Mouse (Mus musculus): ENCODE data around the gene Abca15. TPM values are rescaled to one million over a fixed set of nuclear protein-coding genes. Genes with fewer than 3 reads are reported as not detected.
"Not testable (repeated sequence)": the region's sequence is repeated elsewhere in the genome, so short reads cannot be mapped to it uniquely, and the experiment has no call there.

The Abca15 gene
- total RNA-seq (2014; rRNA removed) (0.09 TPM in 1 of 2 replicates, not detected in the other), polyA plus RNA-seq (2015; fragmentation: Nextera tagmentation; extraction: Ambion mirVana) (not detected in 2 replicates)

- Histone ChIP-seq H3K4me2 (ENCODE audit: low read depth, low read length, poor library complexity, severe bottlenecking) (peak within 1 kb of the TSS; percentile 68), H3K4me3 (ENCODE audit: low read depth, low read length) (peak within 1 kb of the TSS; percentile 24; the same call in 1 of the 2 replicates), H3K27me3 (ENCODE audit: insufficient read depth, low read length) (no peaks in the 10 kb centered on the region), H3K9ac (replicated peaks; ENCODE audit: low read length, poor library complexity, severe bottlenecking) (no peak within 1 kb of the TSS), H3K36me3 (ENCODE audit: insufficient read depth, low read length) (no peaks in the 10 kb centered on the region), H3K4me1 (ENCODE audit: insufficient read depth, low read length) (no peaks in the 10 kb centered on the region), H3K9me3 (ENCODE audit: low read length) (no peaks in the 10 kb centered on the region), H3K27ac (ENCODE audit: low read depth, low read length) (no peak within 1 kb of the TSS)
- 85% methylated on average over 22 of the region's 22 CpGs for WGBS
- ATAC-seq (ENCODE audit: low FRiP score) (no peak), DNase-seq (ENCODE audit: low spot score) (peak; percentile 24)
- no peak for TF ChIP-seq CTCF (IDR thresholded peaks at IDR 0.05)
These were observed at the start of gene Abca15 for GRCm38 (mm10) chr7:120328087-120328793. Gene Abca15, plus strand, starts transcription at chr7:120328670.

- Histone ChIP-seq H3K9ac (replicated peaks; ENCODE audit: low read length, poor library complexity, severe bottlenecking) (no peak overlapping the region), H3K4me2 (ENCODE audit: low read depth, low read length, poor library complexity, severe bottlenecking) (no peak overlapping the region), H3K9me3 (ENCODE audit: low read length) (no peaks in the 10 kb centered on the region), H3K4me1 (ENCODE audit: insufficient read depth, low read length) (no peaks in the 10 kb centered on the region), H3K36me3 (ENCODE audit: insufficient read depth, low read length) (no peaks in the 10 kb centered on the region), H3K27ac (ENCODE audit: low read depth, low read length) (no peak overlapping the region), H3K4me3 (ENCODE audit: low read depth, low read length) (no peak overlapping the region), H3K27me3 (ENCODE audit: insufficient read depth, low read length) (no peaks in the 10 kb centered on the region)
- DNase-seq (ENCODE audit: low spot score), result no peak
- ATAC-seq (ENCODE audit: low FRiP score), result no peak
- WGBS, result 79% methylated on average over 3 of the region's 3 CpGs
- TF ChIP-seq CTCF (IDR thresholded peaks at IDR 0.05), result no peak
These were observed 43.2 kb upstream of the Abca15 start for GRCm38 (mm10) chr7:120285286-120285685.

GRCm38 (mm10) chr7:120316086-120316485 lies 12.4 kb upstream of the Abca15 start:
- DNase-seq (ENCODE audit: low spot score) (no peak), ATAC-seq (ENCODE audit: low FRiP score) (no peak)
- no peaks in the 10 kb centered on the region for H3K4me1 ChIP-seq (ENCODE audit: insufficient read depth, low read length)
- no peak for TF ChIP-seq CTCF (IDR thresholded peaks at IDR 0.05)
- no peaks in the 10 kb centered on the region for H3K9me3 ChIP-seq (ENCODE audit: low read length)
- H3K36me3 ChIP-seq (ENCODE audit: insufficient read depth, low read length), result no peaks in the 10 kb centered on the region
- H3K27ac ChIP-seq (ENCODE audit: low read depth, low read length), result no peak overlapping the region
- H3K4me2 ChIP-seq (ENCODE audit: low read depth, low read length, poor library complexity, severe bottlenecking), result no peak overlapping the region
- H3K27me3 ChIP-seq (ENCODE audit: insufficient read depth, low read length), result no peaks in the 10 kb centered on the region
- H3K9ac ChIP-seq (replicated peaks; ENCODE audit: low read length, poor library complexity, severe bottlenecking), result no peak overlapping the region
- 85% methylated on average over 1 of the region's 1 CpGs for WGBS
- no peak overlapping the region for H3K4me3 ChIP-seq (ENCODE audit: low read depth, low read length)

GRCm38 (mm10) chr7:120322963-120323362 lies 5.5 kb upstream of the Abca15 start:
- H3K4me1 ChIP-seq (ENCODE audit: insufficient read depth, low read length), result no peaks in the 10 kb centered on the region
- TF ChIP-seq CTCF (IDR thresholded peaks at IDR 0.05), result no peak
- H3K9ac ChIP-seq (replicated peaks; ENCODE audit: low read length, poor library complexity, severe bottlenecking), result no peak overlapping the region
- DNase-seq (ENCODE audit: low spot score) (no peak), ATAC-seq (ENCODE audit: low FRiP score) (no peak)
- no peak overlapping the region for H3K4me2 ChIP-seq (ENCODE audit: low read depth, low read length, poor library complexity, severe bottlenecking)
- H3K36me3 ChIP-seq (ENCODE audit: insufficient read depth, low read length), result no peaks in the 10 kb centered on the region
- WGBS, result 65% methylated on average over 4 of the region's 4 CpGs
- no peak overlapping the region for H3K4me3 ChIP-seq (ENCODE audit: low read depth, low read length)
- H3K9me3 ChIP-seq (ENCODE audit: low read length), result no peaks in the 10 kb centered on the region
- no peak overlapping the region for H3K27ac ChIP-seq (ENCODE audit: low read depth, low read length)
- H3K27me3 ChIP-seq (ENCODE audit: insufficient read depth, low read length), result no peaks in the 10 kb centered on the region

- H3K36me3 ChIP-seq (ENCODE audit: insufficient read depth, low read length); H3K27ac ChIP-seq (ENCODE audit: low read depth, low read length); H3K9me3 ChIP-seq (ENCODE audit: low read length); H3K4me3 ChIP-seq (ENCODE audit: low read depth, low read length); H3K9ac ChIP-seq (replicated peaks; ENCODE audit: low read length, poor library complexity, severe bottlenecking); H3K4me1 ChIP-seq (ENCODE audit: insufficient read depth, low read length); DNase-seq (ENCODE audit: low spot score); H3K4me2 ChIP-seq (ENCODE audit: low read depth, low read length, poor library complexity, severe bottlenecking); ATAC-seq (ENCODE audit: low FRiP score); H3K27me3 ChIP-seq (ENCODE audit: insufficient read depth, low read length): not testable (repeated sequence)
- WGBS, result 58% methylated on average over 2 of the region's 2 CpGs
These were observed 2.6 kb upstream of the Abca15 start for GRCm38 (mm10) chr7:120325911-120326310.

- H3K36me3 ChIP-seq (ENCODE audit: insufficient read depth, low read length), result no peaks in the 10 kb centered on the region
- H3K4me3 ChIP-seq (ENCODE audit: low read depth, low read length), result peak overlapping the region; percentile 24; the same call in 1 of the 2 replicates
- H3K4me1 ChIP-seq (ENCODE audit: insufficient read depth, low read length), result no peaks in the 10 kb centered on the region
- no peak overlapping the region for H3K9ac ChIP-seq (replicated peaks; ENCODE audit: low read length, poor library complexity, severe bottlenecking)
- no peaks in the 10 kb centered on the region for H3K27me3 ChIP-seq (ENCODE audit: insufficient read depth, low read length)
- no peak overlapping the region for H3K27ac ChIP-seq (ENCODE audit: low read depth, low read length)
- no peaks in the 10 kb centered on the region for H3K9me3 ChIP-seq (ENCODE audit: low read length)
- DNase-seq (ENCODE audit: low spot score), result peak; percentile 80
- 14% methylated on average over 22 of the region's 22 CpGs for WGBS
- H3K4me2 ChIP-seq (ENCODE audit: low read depth, low read length, poor library complexity, severe bottlenecking), result peak overlapping the region; percentile 68
- ATAC-seq (ENCODE audit: low FRiP score), result peak; percentile 73; the same call in 1 of the 2 replicates
- TF ChIP-seq CTCF (IDR thresholded peaks at IDR 0.05), result peak; percentile 75
These were observed 1.0 kb upstream of the Abca15 start for GRCm38 (mm10) chr7:120327220-120328073.
